Mouse (Mus musculus): ENCODE results near the gene Ncoa6. TPM values are rescaled to one million over a fixed set of nuclear protein-coding genes. Genes with fewer than 3 reads are reported as not detected.

Gene Ncoa6
- total and polyA plus RNA-seq, 3 experiments = 15.7 to 89.8 (median 48.8) TPM

DNA sequence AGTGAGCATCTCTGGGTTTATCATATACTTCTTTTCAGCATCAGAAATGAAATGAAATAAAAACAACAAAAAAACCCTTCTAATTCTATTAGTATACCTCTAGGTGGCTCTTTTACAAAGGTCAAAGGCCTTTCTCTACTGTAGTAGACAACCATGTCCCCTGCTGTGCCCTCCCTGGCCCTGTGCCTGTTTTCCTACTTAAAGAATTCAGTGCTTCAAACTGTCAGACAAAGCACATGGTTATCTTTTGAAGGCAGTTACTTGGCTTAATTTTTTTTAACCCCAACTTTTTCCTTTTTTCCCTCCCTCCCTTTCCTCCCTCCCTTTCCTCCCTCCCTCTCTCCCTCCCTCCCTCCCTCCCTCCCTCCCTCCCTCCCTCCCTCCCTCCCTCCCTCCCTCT, 73.4 kb downstream of the Ncoa6 start:
- no peaks in the 10 kb centered on the region for H3K4me1 ChIP-seq (ENCODE audit: insufficient read depth, low read depth, low read length)
- no peaks in the 10 kb centered on the region for H3K9me3 ChIP-seq (replicated peaks)
- ATAC-seq (ENCODE audit: extremely low read depth, insufficient number of reproducible peaks, low FRiP score, poor library complexity, severe bottlenecking) = no peak
- no peak overlapping the region for H3K4me3 ChIP-seq (ENCODE audit: low read depth, low read length)
- H3K27me3 ChIP-seq (ENCODE audit: insufficient read depth, low read length) = no peaks in the 10 kb centered on the region
- peaks cover 60% of the 10 kb centered on the region for H3K36me3 ChIP-seq (replicated peaks)
- TF ChIP-seq POLR2AphosphoS5 (IDR thresholded peaks at IDR 0.05; ENCODE audit: insufficient replicate concordance, low read depth, low read length) (no peak), TAL1 (conservative IDR thresholded peaks at IDR 0.05; ENCODE audit: low read depth, low read length) (no peak), GATA1 (IDR thresholded peaks at IDR 0.05; ENCODE audit: borderline replicate concordance, low read length) (no peak), CTCF (IDR thresholded peaks at IDR 0.05; ENCODE audit: low read depth, low read length) (no peak), GATA2 (IDR thresholded peaks at IDR 0.05; ENCODE audit: borderline replicate concordance, low read depth, low read length) (no peak)
- DNase-seq (ENCODE audit: low spot score) = no peak

- peaks cover 55% of the 10 kb centered on the region for H3K36me3 ChIP-seq (replicated peaks)
- no peak for TF ChIP-seq GATA2 (IDR thresholded peaks at IDR 0.05; ENCODE audit: borderline replicate concordance, low read depth, low read length)
- no peak for TF ChIP-seq TAL1 (conservative IDR thresholded peaks at IDR 0.05; ENCODE audit: low read depth, low read length)
- no peak for TF ChIP-seq POLR2AphosphoS5 (IDR thresholded peaks at IDR 0.05; ENCODE audit: insufficient replicate concordance, low read depth, low read length)
- TF ChIP-seq GATA1 (IDR thresholded peaks at IDR 0.05; ENCODE audit: borderline replicate concordance, low read length) = no peak
- no peak for TF ChIP-seq CTCF (IDR thresholded peaks at IDR 0.05; ENCODE audit: low read depth, low read length)
Observed at GRCm38 (mm10) chr2:155394586-155394985, 79.1 kb downstream of the Ncoa6 start.

GRCm38 (mm10) chr2:155388573-155388972, 85.1 kb downstream of the Ncoa6 start:
- H3K27me3 ChIP-seq (ENCODE audit: insufficient read depth, low read length) = no peaks in the 10 kb centered on the region; the same call in 1 of the 2 replicates
- H3K9me3 ChIP-seq (replicated peaks) = no peaks in the 10 kb centered on the region
- no peak for ATAC-seq (ENCODE audit: extremely low read depth, insufficient number of reproducible peaks, low FRiP score, poor library complexity, severe bottlenecking)
- peaks cover 49% of the 10 kb centered on the region for H3K36me3 ChIP-seq (replicated peaks)
- TF ChIP-seq POLR2AphosphoS5 (IDR thresholded peaks at IDR 0.05; ENCODE audit: insufficient replicate concordance, low read depth, low read length) = no peak
- no peak for TF ChIP-seq TAL1 (conservative IDR thresholded peaks at IDR 0.05; ENCODE audit: low read depth, low read length)
- TF ChIP-seq GATA2 (IDR thresholded peaks at IDR 0.05; ENCODE audit: borderline replicate concordance, low read depth, low read length) = no peak
- no peak for TF ChIP-seq GATA1 (IDR thresholded peaks at IDR 0.05; ENCODE audit: borderline replicate concordance, low read length)
- TF ChIP-seq CTCF (IDR thresholded peaks at IDR 0.05; ENCODE audit: low read depth, low read length) = no peak
- 0 out of 2 replicates have a peak, but pooled peaks cover 5% of the 10 kb centered on the region for H3K4me1 ChIP-seq (ENCODE audit: insufficient read depth, low read depth, low read length)
- DNase-seq (ENCODE audit: low spot score) = no peak
- no peak overlapping the region for H3K4me3 ChIP-seq (ENCODE audit: low read depth, low read length)

More at GRCm38 (mm10) chr2:155394586-155394985, 79.1 kb downstream of the Ncoa6 start:
- no peak overlapping the region for H3K4me3 ChIP-seq (ENCODE audit: low read depth, low read length)
- H3K27me3 ChIP-seq (ENCODE audit: insufficient read depth, low read length) = no peaks in the 10 kb centered on the region
- no peaks in the 10 kb centered on the region for H3K4me1 ChIP-seq (ENCODE audit: insufficient read depth, low read depth, low read length)
- DNase-seq (ENCODE audit: low spot score) (no peak), ATAC-seq (ENCODE audit: extremely low read depth, insufficient number of reproducible peaks, low FRiP score, poor library complexity, severe bottlenecking) (no peak)
- H3K9me3 ChIP-seq (replicated peaks) = no peaks in the 10 kb centered on the region

DNA sequence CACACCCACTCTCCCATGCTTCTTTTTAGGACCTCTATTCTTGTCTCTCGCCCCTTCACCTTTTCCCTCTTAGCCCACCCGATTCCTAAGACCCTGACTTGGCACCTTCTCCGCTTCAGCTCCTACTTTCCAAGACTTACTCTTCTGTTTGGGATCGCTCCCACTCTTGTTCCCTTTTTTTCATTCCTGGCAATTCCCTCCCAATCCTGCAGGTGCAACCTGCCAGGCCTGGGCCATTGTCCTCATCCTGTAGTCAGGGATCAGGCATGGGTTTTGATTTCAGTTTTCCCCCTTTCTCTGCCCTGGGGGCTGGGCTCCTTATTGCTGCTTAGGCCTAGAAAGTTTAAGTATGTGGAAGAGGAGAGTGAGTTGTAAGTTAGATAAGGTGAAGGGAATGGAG, 86.6 kb downstream of the Ncoa6 start:
- no peak for ATAC-seq (ENCODE audit: extremely low read depth, insufficient number of reproducible peaks, low FRiP score, poor library complexity, severe bottlenecking)
- Histone ChIP-seq H3K4me3 (ENCODE audit: low read depth, low read length) (no peak overlapping the region), H3K27me3 (ENCODE audit: insufficient read depth, low read length) (no peaks in the 10 kb centered on the region; the same call in 1 of the 2 replicates), H3K4me1 (ENCODE audit: insufficient read depth, low read depth, low read length) (peaks cover 13% of the 10 kb centered on the region), H3K36me3 (replicated peaks) (peaks cover 42% of the 10 kb centered on the region), H3K9me3 (replicated peaks) (no peaks in the 10 kb centered on the region)
- no peak for TF ChIP-seq GATA1 (IDR thresholded peaks at IDR 0.05; ENCODE audit: borderline replicate concordance, low read length)
- no peak for TF ChIP-seq TAL1 (conservative IDR thresholded peaks at IDR 0.05; ENCODE audit: low read depth, low read length)
- DNase-seq (ENCODE audit: low spot score) = no peak

DNA sequence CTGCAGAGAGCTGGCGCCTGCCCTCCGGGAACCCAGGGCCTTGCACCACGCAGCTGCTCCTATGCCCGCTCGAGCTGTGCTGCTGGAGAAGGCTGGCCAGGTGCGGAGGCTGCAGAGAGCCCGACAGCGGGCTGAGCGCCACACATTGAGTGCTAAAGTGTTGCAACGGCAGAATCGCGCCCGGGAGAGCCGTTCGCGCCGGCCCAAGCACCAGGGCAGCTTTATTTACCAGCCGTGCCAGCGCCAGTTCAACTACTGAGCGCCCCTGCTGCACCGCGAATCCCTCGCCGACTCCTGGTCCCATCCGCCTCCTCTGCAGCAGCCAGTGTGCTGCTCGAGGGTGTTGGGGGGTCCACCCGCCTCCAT, 87.2 kb downstream of the Ncoa6 start:
- ATAC-seq (ENCODE audit: extremely low read depth, insufficient number of reproducible peaks, low FRiP score, poor library complexity, severe bottlenecking) = no peak
- Histone ChIP-seq H3K36me3 (replicated peaks) (peaks cover 41% of the 10 kb centered on the region), H3K27me3 (ENCODE audit: insufficient read depth, low read length) (no peaks in the 10 kb centered on the region; the same call in 1 of the 2 replicates), H3K9me3 (replicated peaks) (no peaks in the 10 kb centered on the region), H3K4me3 (ENCODE audit: low read depth, low read length) (no peak overlapping the region), H3K4me1 (ENCODE audit: insufficient read depth, low read depth, low read length) (peaks cover 13% of the 10 kb centered on the region)
- no peak for TF ChIP-seq GATA2 (IDR thresholded peaks at IDR 0.05; ENCODE audit: borderline replicate concordance, low read depth, low read length)
- no peak for TF ChIP-seq TAL1 (conservative IDR thresholded peaks at IDR 0.05; ENCODE audit: low read depth, low read length)
- no peak for TF ChIP-seq POLR2AphosphoS5 (IDR thresholded peaks at IDR 0.05; ENCODE audit: insufficient replicate concordance, low read depth, low read length)
- no peak for TF ChIP-seq CTCF (IDR thresholded peaks at IDR 0.05; ENCODE audit: low read depth, low read length)
- no peak for TF ChIP-seq GATA1 (IDR thresholded peaks at IDR 0.05; ENCODE audit: borderline replicate concordance, low read length)
- no peak for DNase-seq (ENCODE audit: low spot score)

DNA sequence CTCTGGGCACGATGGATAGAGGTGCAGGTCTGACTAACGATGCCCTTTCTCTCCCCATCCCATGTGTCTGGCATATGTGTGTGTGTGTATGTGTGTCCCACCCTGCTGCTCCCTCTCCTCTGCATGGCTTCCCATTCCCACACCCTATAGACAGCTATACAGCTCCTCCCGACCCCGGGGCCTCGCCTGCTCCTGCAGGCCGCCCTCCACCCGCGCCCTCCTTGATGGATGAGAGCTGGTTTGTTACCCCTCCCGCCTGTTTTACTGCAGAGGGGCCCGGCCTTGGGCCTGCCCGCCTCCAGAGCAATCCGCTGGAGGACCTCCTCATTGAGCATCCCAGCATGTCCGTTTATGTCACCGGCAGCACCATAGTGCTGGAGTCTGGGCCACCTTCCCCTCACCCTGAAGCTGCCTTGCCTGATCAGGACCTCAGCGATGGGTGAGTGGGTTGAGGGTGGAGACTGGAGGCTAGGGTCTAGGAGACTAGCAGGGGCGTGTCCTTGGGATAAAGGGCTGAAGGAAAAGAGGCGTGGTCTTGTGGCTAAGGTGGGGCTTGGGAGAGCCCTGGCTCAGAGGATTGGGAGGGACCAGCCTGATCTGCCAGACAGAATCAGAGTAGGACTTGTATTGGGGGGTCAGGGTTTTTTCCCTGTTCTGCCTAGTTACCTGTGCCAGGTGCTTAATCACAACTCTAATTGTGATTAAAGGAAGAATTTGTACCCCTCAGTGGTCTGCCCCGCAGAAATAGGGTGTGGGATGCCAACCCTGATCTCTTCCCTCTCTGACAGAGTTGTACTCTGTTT, 87.8 kb downstream of the Ncoa6 start:
- Histone ChIP-seq H3K4me1 (ENCODE audit: insufficient read depth, low read depth, low read length) (peaks cover 17% of the 10 kb centered on the region), H3K36me3 (replicated peaks) (peaks cover 35% of the 10 kb centered on the region), H3K27me3 (ENCODE audit: insufficient read depth, low read length) (peaks cover under 1% of the 10 kb centered on the region), H3K9me3 (replicated peaks) (no peaks in the 10 kb centered on the region), H3K4me3 (ENCODE audit: low read depth, low read length) (no peak overlapping the region)
- TF ChIP-seq TAL1 (conservative IDR thresholded peaks at IDR 0.05; ENCODE audit: low read depth, low read length) = no peak
- no peak for TF ChIP-seq POLR2AphosphoS5 (IDR thresholded peaks at IDR 0.05; ENCODE audit: insufficient replicate concordance, low read depth, low read length)
- TF ChIP-seq GATA2 (IDR thresholded peaks at IDR 0.05; ENCODE audit: borderline replicate concordance, low read depth, low read length) = no peak
- TF ChIP-seq CTCF (IDR thresholded peaks at IDR 0.05; ENCODE audit: low read depth, low read length) = no peak
- no peak for TF ChIP-seq GATA1 (IDR thresholded peaks at IDR 0.05; ENCODE audit: borderline replicate concordance, low read length)
- DNase-seq (ENCODE audit: low spot score) = no peak
- no peak for ATAC-seq (ENCODE audit: extremely low read depth, insufficient number of reproducible peaks, low FRiP score, poor library complexity, severe bottlenecking)

Measured in G1E (cell line).